Mouse (Mus musculus): ENCODE results near the gene Cemip2.
"Not testable (repeated sequence)": the region's sequence is repeated elsewhere in the genome, so short reads cannot be mapped to it uniquely, and the experiment has no call there.

Cemip2 gene

GRCm38 (mm10) chr19:21865242-21866055 is 87.3 kb downstream of the Cemip2 start:
- DNase-seq (ENCODE audit: low read depth, low spot score), result no peak

- DNase-seq (ENCODE audit: low read depth, low spot score), result no peak
Observed at GRCm38 (mm10) chr19:21866094-21866493, 88.0 kb downstream of the Cemip2 start.

- not testable (repeated sequence) for DNase-seq (ENCODE audit: low read depth, low spot score)
Observed at GRCm38 (mm10) chr19:21866756-21867155, 88.6 kb downstream of the Cemip2 start.

GRCm38 (mm10) chr19:21868471-21868870 is 90.3 kb downstream of the Cemip2 start:
- no peak for DNase-seq (ENCODE audit: low read depth, low spot score)

GRCm38 (mm10) chr19:21882110-21882940 is 104.2 kb downstream of the Cemip2 start:
- no peak for DNase-seq (ENCODE audit: low read depth, low spot score)

GRCm38 (mm10) chr19:21883053-21883452 is 104.9 kb downstream of the Cemip2 start:
- DNase-seq (ENCODE audit: low read depth, low spot score), result no peak

- DNase-seq (ENCODE audit: low read depth, low spot score), result no peak
Observed at GRCm38 (mm10) chr19:21883922-21884321, 105.8 kb downstream of the Cemip2 start.

- DNase-seq (ENCODE audit: low read depth, low spot score), result no peak
Observed at GRCm38 (mm10) chr19:21884385-21884784, 106.2 kb downstream of the Cemip2 start.

- no peak for DNase-seq (ENCODE audit: low read depth, low spot score)
Observed at GRCm38 (mm10) chr19:21886166-21886657, 108.1 kb downstream of the Cemip2 start.

GRCm38 (mm10) chr19:21890699-21891098 is 112.6 kb downstream of the Cemip2 start:
- DNase-seq (ENCODE audit: low read depth, low spot score), result no peak

GRCm38 (mm10) chr19:21894792-21895191 is 116.7 kb downstream of the Cemip2 start:
- DNase-seq (ENCODE audit: low read depth, low spot score), result no peak

- DNase-seq (ENCODE audit: low read depth, low spot score), result no peak
Observed at GRCm38 (mm10) chr19:21895540-21895939, 117.4 kb downstream of the Cemip2 start.

- DNase-seq (ENCODE audit: low read depth, low spot score), result no peak
Observed at GRCm38 (mm10) chr19:21897122-21897827, 119.1 kb downstream of the Cemip2 start.

- DNase-seq (ENCODE audit: low read depth, low spot score), result no peak
Observed at GRCm38 (mm10) chr19:21898015-21898939, 120.1 kb downstream of the Cemip2 start.
